Mouse (Mus musculus) thymus, postnatal 0 days (tissue): ENCODE results near the gene Smc4. TPM values are rescaled to one million over a fixed set of nuclear protein-coding genes. Genes with fewer than 3 reads are reported as not detected.
A peak's percentile ranks its signal among the peaks of the same experiment; 100 is the strongest.

ENCODE experiments used
- DNase-seq: peaks from one replicate; pipeline ENCODE4 v3.0.0-alpha.2; 2015; ENCODE audit warnings: low spot score
- polyA plus RNA-seq: library from polyadenylated mRNA; unstranded; fragments of >200 nt; fragmentation: Nextera tagmentation; extraction: Ambion mirVana; gene quantifications from 2 replicates; pipeline ENCODE4 v1.2.1, GENCODE M21; 2015

The Smc4 gene
- polyA plus RNA-seq: 332 and 397 TPM in 2 replicates

- DNase-seq: peak; percentile 99
These were observed at the start of gene Smc4, which contains the start of gene Ift80 for GRCm38 (mm10) chr3:69004437-69005337. Gene Smc4, plus strand, starts transcription at chr3:69004738. Gene Ift80, minus strand, starts transcription at chr3:69004570.

DNA sequence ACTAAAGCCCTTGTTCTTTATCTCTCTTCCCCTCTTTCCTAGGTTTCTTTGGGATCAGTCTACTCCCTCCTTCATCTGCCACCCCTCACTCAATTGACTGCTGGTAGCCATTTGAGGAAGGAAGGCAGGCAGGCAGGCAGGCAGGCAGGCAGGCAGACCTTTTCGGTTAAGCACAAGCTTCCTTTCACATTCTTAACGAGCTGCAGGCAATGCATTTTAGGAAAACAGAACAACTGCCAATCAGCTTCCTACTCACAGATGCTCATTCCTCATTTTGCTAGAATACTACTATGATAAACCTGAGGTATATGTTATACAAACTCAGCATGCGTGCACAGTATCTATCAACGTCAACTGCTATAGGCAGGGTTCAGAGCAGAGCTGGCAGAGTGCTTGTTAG lies 48.1 kb upstream of the Smc4 start:
- no peak for DNase-seq

- no peak for DNase-seq
These were observed 47.1 kb upstream of the Smc4 start for GRCm38 (mm10) chr3:68957413-68957812.

- DNase-seq: peak; percentile 85
These were observed 39.9 kb upstream of the Smc4 start for GRCm38 (mm10) chr3:68964682-68965081.

GRCm38 (mm10) chr3:68966527-68967285 lies 37.8 kb upstream of the Smc4 start:
- DNase-seq: no peak

DNA sequence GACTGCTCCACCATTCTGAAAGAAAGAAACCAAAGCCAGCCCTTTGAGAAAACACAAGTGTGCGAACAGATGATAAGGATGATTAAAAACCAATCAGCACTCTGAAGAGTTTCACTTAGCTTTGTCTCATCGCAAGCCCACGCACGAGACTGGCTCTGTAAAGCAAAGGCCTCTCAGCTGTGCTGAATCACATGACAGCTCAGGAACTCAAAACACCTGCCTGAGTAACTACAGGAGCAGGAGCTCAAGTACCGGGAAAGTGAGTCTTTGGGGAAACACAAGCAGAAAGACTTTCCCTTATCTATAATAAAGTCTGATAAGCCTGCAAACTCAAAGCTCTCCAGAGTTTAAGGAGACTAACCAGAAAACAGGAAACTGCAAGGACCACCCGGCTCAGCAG lies 37.1 kb upstream of the Smc4 start:
- DNase-seq: peak; percentile 73

DNA sequence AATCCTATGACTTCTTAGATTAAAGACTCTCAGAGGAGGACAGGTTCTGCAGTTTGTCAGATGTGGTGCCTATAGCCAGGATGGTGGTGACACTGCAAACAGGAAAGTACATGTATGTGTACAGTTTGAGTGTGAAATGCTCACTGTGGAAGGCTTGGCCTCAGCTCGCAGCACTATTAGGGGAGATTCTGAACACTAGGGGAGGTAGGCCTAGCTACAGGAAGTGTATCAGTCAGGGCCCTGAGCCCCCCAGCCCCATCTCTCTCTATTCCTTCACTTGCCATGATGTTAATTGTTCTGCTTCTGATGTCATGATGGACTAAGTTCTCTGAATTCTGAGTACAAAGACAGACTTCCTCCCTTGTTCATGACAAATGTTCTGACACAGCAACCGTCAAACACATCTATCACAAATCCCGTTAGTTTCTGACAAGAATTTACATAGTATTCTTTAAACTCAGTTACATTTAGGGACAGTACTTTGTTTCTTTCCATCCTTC lies 35.4 kb upstream of the Smc4 start:
- peak; percentile 49 for DNase-seq

DNA sequence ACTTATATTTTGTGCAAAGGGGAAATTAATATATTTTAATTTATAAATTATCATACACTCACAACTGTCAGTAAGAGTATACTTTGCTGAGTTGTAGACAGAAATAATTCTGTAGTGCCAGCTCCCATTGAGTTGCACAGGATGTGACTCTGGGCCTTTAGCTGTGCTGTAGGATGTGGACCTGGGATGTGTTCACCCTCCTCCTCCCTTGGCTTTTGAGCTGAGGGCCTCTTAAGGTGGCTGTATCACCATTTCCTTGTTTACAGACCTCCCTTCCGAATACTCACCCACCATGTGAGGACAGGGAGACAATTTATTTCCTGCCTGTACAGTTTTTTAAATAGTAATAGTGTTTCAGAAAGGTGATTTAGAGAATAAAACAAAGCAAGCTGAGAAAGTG lies 31.0 kb upstream of the Smc4 start:
- DNase-seq: no peak

DNA sequence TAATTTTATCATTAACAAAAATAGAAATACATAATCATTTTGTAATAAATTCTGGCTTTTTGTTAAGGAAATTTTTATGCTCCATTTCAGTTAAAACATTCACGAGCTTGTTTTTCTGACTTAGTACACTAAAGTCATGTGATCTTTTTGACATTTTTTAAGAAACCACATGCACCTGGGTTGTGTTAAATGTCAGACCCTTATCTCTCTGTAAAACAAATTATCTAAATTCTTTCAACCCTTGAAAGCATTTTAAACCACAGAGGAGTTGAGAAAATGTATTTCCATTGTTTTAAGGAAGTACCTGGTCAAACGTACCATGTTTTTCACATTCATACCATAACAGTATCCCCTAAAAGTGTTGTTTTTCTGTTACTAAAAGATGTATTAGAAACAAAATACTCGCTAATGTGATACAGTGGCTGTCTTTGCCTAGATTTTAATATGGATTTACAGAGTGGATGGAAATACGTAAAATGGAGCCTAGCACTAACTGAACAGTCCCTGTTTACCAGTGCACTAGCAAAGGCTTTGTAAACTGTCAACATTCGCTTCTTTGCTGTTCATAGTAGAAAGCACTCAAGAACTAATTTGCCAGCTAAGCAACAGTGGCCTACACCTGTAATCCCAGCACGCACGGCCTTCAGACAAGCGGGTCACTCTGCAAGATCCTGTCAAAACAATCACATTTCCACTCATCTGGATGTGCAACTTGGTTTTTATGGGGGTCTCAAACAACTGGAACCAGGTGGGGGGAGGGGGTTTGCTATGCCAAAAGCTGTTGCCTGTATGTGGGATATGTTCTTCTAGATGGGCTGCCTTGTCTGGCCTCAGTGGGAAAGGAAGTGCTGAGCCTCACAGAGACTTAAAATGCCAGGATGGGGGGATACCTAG lies 29.7 kb upstream of the Smc4 start:
- peak; percentile 82 for DNase-seq

DNA sequence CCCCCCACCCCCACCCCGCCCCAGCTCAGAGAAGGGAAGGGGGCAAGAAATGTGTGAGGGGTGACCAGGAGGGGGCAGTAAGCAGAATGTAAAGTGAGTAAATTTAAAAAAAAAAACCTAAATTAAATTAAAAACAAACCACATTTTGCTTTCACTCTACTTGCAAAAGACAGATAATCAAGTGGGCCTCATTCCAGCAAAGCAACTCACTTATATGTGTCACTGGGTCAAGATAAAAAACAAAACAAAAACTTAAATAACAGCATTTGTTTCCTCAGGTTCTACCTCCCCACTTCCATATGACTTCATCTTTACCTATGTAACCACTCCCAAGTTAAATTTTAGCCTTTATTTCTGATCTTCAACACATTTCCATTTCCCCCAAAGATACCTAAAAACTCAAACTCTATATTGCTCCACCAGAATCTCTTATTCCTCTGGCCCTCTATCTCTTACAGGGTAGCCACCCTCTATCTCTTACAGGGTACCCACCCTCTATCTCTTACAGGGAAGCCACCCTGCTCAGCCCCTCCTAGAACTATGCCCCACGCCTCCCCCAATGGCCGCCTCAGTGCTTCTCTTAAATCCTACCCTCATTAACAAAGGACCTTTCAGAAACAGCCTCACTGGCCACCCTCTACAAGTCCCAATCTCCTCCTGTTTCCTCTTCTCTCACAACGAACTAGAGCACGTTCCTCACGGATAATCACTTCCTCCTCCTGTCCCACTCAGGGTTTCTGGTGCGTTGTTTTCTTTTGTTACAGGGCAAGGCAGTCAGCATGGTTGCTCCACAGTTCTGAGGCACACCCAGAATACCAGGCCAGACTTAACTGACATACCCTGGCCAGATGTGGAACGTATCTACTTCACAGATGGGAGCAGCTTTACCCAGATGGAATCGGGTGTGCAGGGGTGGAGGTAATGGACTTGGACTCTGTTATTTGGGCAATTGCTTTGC lies 28.7 kb upstream of the Smc4 start:
- DNase-seq: no peak

DNA sequence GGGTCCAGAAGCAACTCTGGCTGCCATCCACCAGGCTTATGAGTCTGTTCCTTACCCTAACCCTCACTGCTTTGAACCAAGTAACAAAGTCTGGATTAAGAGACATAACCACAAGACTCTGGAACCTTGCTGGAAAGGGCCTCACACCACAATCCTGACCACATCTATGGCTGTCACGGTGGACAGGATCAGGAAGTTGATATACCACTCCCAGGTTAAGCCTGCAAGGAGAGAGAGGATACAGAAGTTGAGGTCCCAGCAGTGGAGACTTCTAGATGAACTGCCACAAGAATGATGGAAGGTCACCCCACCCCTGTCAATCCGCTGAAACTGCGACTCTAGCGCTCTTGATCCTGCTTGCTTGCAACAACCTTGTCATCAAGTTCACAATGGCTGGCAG lies 26.8 kb upstream of the Smc4 start:
- no peak for DNase-seq

GRCm38 (mm10) chr3:68979187-68979586 lies 25.4 kb upstream of the Smc4 start:
- no peak for DNase-seq

- DNase-seq: peak; percentile 82
These were observed 23.6 kb upstream of the Smc4 start for GRCm38 (mm10) chr3:68980898-68981297.

DNA sequence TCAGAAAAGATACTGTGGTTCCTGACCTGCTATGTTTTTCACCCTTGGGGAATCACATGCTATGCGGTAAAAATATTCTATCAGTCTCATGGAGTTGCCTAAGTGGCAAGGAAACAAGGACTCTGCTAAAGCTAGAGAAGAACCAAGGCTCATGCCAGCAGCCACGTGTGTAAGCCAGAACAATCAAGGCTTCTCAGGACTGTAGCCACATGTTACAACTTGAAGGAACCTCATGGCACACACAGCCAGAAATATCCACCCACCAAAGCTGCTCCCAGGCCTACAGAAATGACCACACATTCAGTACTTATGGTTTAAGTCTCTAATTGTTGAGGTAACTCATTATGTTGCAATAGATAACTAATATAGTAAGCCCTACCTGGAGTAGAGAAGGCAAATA lies 18.0 kb upstream of the Smc4 start:
- no peak for DNase-seq

DNA sequence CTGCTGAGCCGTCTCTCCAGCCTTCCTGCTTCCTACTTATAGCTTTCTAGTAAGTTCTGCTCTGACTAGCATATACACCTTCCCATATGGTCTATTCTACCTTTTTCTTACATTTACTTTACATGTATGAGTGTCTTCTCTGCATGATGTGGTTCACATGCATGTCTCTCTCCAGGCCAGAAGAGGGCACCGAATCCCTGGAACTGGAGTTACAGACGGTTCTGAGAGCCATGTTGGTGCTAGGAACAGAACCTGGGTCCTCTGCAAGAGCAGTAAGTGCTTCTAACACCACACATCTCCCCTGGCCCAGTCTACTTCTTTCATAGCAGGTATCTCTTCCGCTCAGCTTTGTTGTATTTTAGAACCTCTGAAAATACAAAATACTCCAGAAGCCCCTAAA lies 1.8 kb upstream of the Smc4 start:
- DNase-seq: no peak

DNA sequence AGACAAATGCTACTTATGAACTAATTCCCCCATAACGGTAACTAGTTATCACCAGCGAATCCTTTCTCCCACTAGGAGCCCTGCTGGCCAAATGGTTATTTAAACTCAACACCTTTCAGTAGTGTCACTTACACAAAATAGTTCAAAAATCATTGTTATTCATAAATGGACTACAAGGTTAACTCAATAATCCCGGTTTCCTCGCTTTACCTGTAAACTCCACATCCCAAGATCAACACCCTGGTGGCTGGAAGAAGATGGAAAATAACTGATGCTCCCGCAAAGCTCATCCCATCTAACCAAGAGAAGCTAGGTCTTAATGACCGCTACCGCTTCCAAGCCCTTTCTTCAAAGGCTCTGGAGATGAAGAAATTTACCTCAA lies 492 bp upstream of the Smc4 start:
- no peak for DNase-seq

GRCm38 (mm10) chr3:69005338-69006245 lies 1.1 kb downstream of the Smc4 start:
- DNase-seq: peak; percentile 54

- peak; percentile 55 for DNase-seq
These were observed 1.8 kb downstream of the Smc4 start for GRCm38 (mm10) chr3:69006246-69006760.

- no peak for DNase-seq
These were observed 4.3 kb downstream of the Smc4 start for GRCm38 (mm10) chr3:69008873-69009272.
